Mouse (Mus musculus) midbrain, embryonic 15.5 days (tissue): ENCODE data around the gene Icam1. TPM values are rescaled to one million over a fixed set of nuclear protein-coding genes. Genes with fewer than 3 reads are reported as not detected.

Source experiments
- ATAC-seq: fragments of 200-750 bp; cut with Nextera tagmentation; replicated peaks from 2 replicates; pipeline ENCODE4 v1.8.0; 2017; ENCODE audit warnings: moderate TSS enrichment
- H3K27ac ChIP-seq: fragments of 300-500 bp; sonication (generic); 2 replicates; pipeline ENCODE4 v1.5.1; 2015; ENCODE audit warnings: mild to moderate bottlenecking, inconsistent platforms
- H3K27me3 ChIP-seq: fragments of 300-500 bp; sonication (generic); replicated peaks from 2 replicates; pipeline ENCODE4 v1.6.1; 2015; ENCODE audit warnings: inconsistent platforms
- H3K36me3 ChIP-seq: fragments of 300-500 bp; sonication (generic); replicated peaks from 2 replicates; pipeline ENCODE4 v1.6.1; 2015; ENCODE audit warnings: inconsistent platforms
- H3K4me1 ChIP-seq: fragments of 300-500 bp; sonication (generic); 2 replicates; pipeline ENCODE4 v1.6.1; 2015; ENCODE audit warnings: inconsistent platforms
- H3K4me2 ChIP-seq: fragments of 300-500 bp; sonication (generic); 2 replicates; pipeline ENCODE4 v1.6.1; 2015; ENCODE audit warnings: inconsistent platforms, mild to moderate bottlenecking, moderate library complexity
- H3K4me3 ChIP-seq: fragments of 300-500 bp; sonication (generic); 2 replicates; pipeline ENCODE4 v1.5.1; 2015; ENCODE audit warnings: mild to moderate bottlenecking, inconsistent platforms
- H3K9ac ChIP-seq: fragments of 300-500 bp; sonication (generic); 2 replicates; pipeline ENCODE4 v1.6.1; 2015; ENCODE audit warnings: mild to moderate bottlenecking, inconsistent platforms
- H3K9me3 ChIP-seq: fragments of 300-500 bp; sonication (generic); 2 replicates; pipeline ENCODE4 v1.6.1; 2016; ENCODE audit warnings: inconsistent platforms
- WGBS: fragments of 180-500 bp; shearing (Covaris S2); methylation state at CpG from one replicate; pipeline ENCODE4 v1.1.7; 2015; ENCODE audit warnings: mixed read lengths; 5-methylcytosine and 5-hydroxymethylcytosine counted together
- polyA plus RNA-seq: library from polyadenylated mRNA; unstranded; fragments of >200 nt; fragmentation: Nextera tagmentation; extraction: Ambion mirVana; gene quantifications from 2 replicates; pipeline ENCODE4 v1.2.1, GENCODE M21; 2015

Icam1 gene
- polyA plus RNA-seq, 1 experiment from 2014 or later: 3.3 TPM

- Histone ChIP-seq H3K27me3 (peaks cover 52% of the 10 kb centered on the region), H3K4me3 (peak overlapping the region; percentile 3; the same call in 1 of the 2 replicates), H3K9me3 (no peaks in the 10 kb centered on the region), H3K36me3 (no peaks in the 10 kb centered on the region), H3K27ac (no peak overlapping the region), H3K4me2 (peak overlapping the region; percentile 26), H3K9ac (no peak overlapping the region), H3K4me1 (0 out of 2 replicates have a peak, but pooled peaks cover 2% of the 10 kb centered on the region)
- no peak for ATAC-seq
- 3% methylated on average over 28 of the region's 29 CpGs for WGBS
Measured at GRCm38 (mm10) chr9:21014691-21015570, 854 bp upstream of the Icam1 start.

- ATAC-seq: no peak
- Histone ChIP-seq H3K4me1 (0 out of 2 replicates have a peak, but pooled peaks cover 2% of the 10 kb centered on the region), H3K9ac (no peak overlapping the region), H3K36me3 (no peaks in the 10 kb centered on the region), H3K4me3 (no peak overlapping the region), H3K4me2 (no peak overlapping the region), H3K27me3 (peaks cover 55% of the 10 kb centered on the region), H3K9me3 (no peaks in the 10 kb centered on the region), H3K27ac (no peak overlapping the region)
- 6% methylated on average over 16 of the region's 17 CpGs for WGBS
Measured at GRCm38 (mm10) chr9:21016331-21017176, 769 bp downstream of the Icam1 start.

- no peak overlapping the region for H3K4me2 ChIP-seq
- H3K4me3 ChIP-seq: no peak overlapping the region
- H3K4me1 ChIP-seq: 0 out of 2 replicates have a peak, but pooled peaks cover 2% of the 10 kb centered on the region
- no peaks in the 10 kb centered on the region for H3K36me3 ChIP-seq
- no peak overlapping the region for H3K27ac ChIP-seq
- no peak for ATAC-seq
- peaks cover 55% of the 10 kb centered on the region for H3K27me3 ChIP-seq
- H3K9ac ChIP-seq: no peak overlapping the region
- no peaks in the 10 kb centered on the region for H3K9me3 ChIP-seq
- 31% methylated on average over 4 of the region's 4 CpGs for WGBS
Measured at GRCm38 (mm10) chr9:21017177-21017575, 1.4 kb downstream of the Icam1 start.

- no peak overlapping the region for H3K4me2 ChIP-seq
Measured at GRCm38 (mm10) chr9:21018600-21018999, 2.8 kb downstream of the Icam1 start.

GRCm38 (mm10) chr9:21021363-21021762 is 5.6 kb downstream of the Icam1 start:
- no peak overlapping the region for H3K9ac ChIP-seq
- no peak overlapping the region for H3K27ac ChIP-seq
- H3K4me1 ChIP-seq: no peaks in the 10 kb centered on the region
- WGBS: 78% methylated on average over 3 of the region's 3 CpGs
- H3K4me2 ChIP-seq: no peak overlapping the region
- ATAC-seq: no peak
- H3K36me3 ChIP-seq: no peaks in the 10 kb centered on the region
- no peak overlapping the region for H3K4me3 ChIP-seq
- H3K9me3 ChIP-seq: no peaks in the 10 kb centered on the region
- H3K27me3 ChIP-seq: peaks cover 34% of the 10 kb centered on the region

More at GRCm38 (mm10) chr9:21018600-21018999, 2.8 kb downstream of the Icam1 start:
- Histone ChIP-seq H3K4me3 (no peak overlapping the region), H3K36me3 (no peaks in the 10 kb centered on the region), H3K27me3 (peaks cover 55% of the 10 kb centered on the region), H3K9me3 (no peaks in the 10 kb centered on the region), H3K9ac (no peak overlapping the region), H3K4me1 (0 out of 2 replicates have a peak, but pooled peaks cover 2% of the 10 kb centered on the region), H3K27ac (no peak overlapping the region)
- 78% methylated on average over 2 of the region's 2 CpGs for WGBS
- ATAC-seq: no peak

- Histone ChIP-seq H3K27ac (no peak overlapping the region), H3K27me3 (peaks cover 26% of the 10 kb centered on the region), H3K4me1 (no peaks in the 10 kb centered on the region), H3K4me2 (no peak overlapping the region), H3K9ac (no peak overlapping the region), H3K4me3 (no peak overlapping the region), H3K36me3 (no peaks in the 10 kb centered on the region), H3K9me3 (no peaks in the 10 kb centered on the region)
- 71% methylated on average over 6 of the region's 6 CpGs for WGBS
- ATAC-seq: no peak
Measured at GRCm38 (mm10) chr9:21022288-21022687, 6.5 kb downstream of the Icam1 start.

GRCm38 (mm10) chr9:21022726-21023125 is 6.9 kb downstream of the Icam1 start:
- Histone ChIP-seq H3K27me3 (peaks cover 26% of the 10 kb centered on the region), H3K27ac (no peak overlapping the region), H3K4me1 (no peaks in the 10 kb centered on the region), H3K4me2 (no peak overlapping the region), H3K4me3 (no peak overlapping the region), H3K9ac (no peak overlapping the region), H3K36me3 (no peaks in the 10 kb centered on the region), H3K9me3 (no peaks in the 10 kb centered on the region)
- WGBS: 87% methylated on average over 1 of the region's 1 CpGs
- no peak for ATAC-seq

- peaks cover 13% of the 10 kb centered on the region for H3K4me1 ChIP-seq
- no peak overlapping the region for H3K27ac ChIP-seq
- ATAC-seq: no peak
- H3K9ac ChIP-seq: no peak overlapping the region
- H3K36me3 ChIP-seq: no peaks in the 10 kb centered on the region
- H3K4me2 ChIP-seq: no peak overlapping the region
- no peak overlapping the region for H3K4me3 ChIP-seq
- WGBS: 73% methylated on average over 19 of the region's 19 CpGs
- peaks cover 38% of the 10 kb centered on the region for H3K27me3 ChIP-seq
- no peaks in the 10 kb centered on the region for H3K9me3 ChIP-seq
Measured at GRCm38 (mm10) chr9:21025258-21025810, 9.5 kb downstream of the Icam1 start.

GRCm38 (mm10) chr9:21026849-21027248 is 11.1 kb downstream of the Icam1 start:
- H3K4me2 ChIP-seq: no peak overlapping the region
- no peak for ATAC-seq
- H3K4me1 ChIP-seq: peaks cover 28% of the 10 kb centered on the region
- H3K9me3 ChIP-seq: no peaks in the 10 kb centered on the region
- 81% methylated on average over 12 of the region's 12 CpGs for WGBS
- no peak overlapping the region for H3K9ac ChIP-seq
- H3K27me3 ChIP-seq: peaks cover 42% of the 10 kb centered on the region
- H3K36me3 ChIP-seq: no peaks in the 10 kb centered on the region
- no peak overlapping the region for H3K4me3 ChIP-seq
- H3K27ac ChIP-seq: no peak overlapping the region

GRCm38 (mm10) chr9:21027774-21028290 is 12.0 kb downstream of the Icam1 start:
- Histone ChIP-seq H3K9ac (no peak overlapping the region), H3K9me3 (no peaks in the 10 kb centered on the region), H3K4me2 (no peak overlapping the region), H3K36me3 (no peaks in the 10 kb centered on the region), H3K4me1 (peaks cover 38% of the 10 kb centered on the region), H3K4me3 (no peak overlapping the region), H3K27me3 (peaks cover 52% of the 10 kb centered on the region), H3K27ac (no peak overlapping the region)
- no peak for ATAC-seq
- WGBS: 49% methylated on average over 8 of the region's 8 CpGs

- ATAC-seq: no peak
- 77% methylated on average over 6 of the region's 6 CpGs for WGBS
Measured at GRCm38 (mm10) chr9:21028560-21029110, 12.8 kb downstream of the Icam1 start.

More at GRCm38 (mm10) chr9:21028560-21029110, 12.8 kb downstream of the Icam1 start:
- no peak overlapping the region for H3K4me3 ChIP-seq
- H3K4me1 ChIP-seq: peaks cover 46% of the 10 kb centered on the region
- no peak overlapping the region for H3K4me2 ChIP-seq
- no peaks in the 10 kb centered on the region for H3K9me3 ChIP-seq
- no peaks in the 10 kb centered on the region for H3K36me3 ChIP-seq
- H3K27ac ChIP-seq: no peak overlapping the region
- no peak overlapping the region for H3K9ac ChIP-seq
- peaks cover 60% of the 10 kb centered on the region for H3K27me3 ChIP-seq
